Mouse (Mus musculus) liver, adult 2 months (tissue): ENCODE results near the gene Fam168b.

Experiments
- CTCF ChIP-seq: fragments of 200-500 bp; IDR thresholded peaks from 2 replicates; pipeline ENCODE4 v1.5.1; 2011; ENCODE audit warnings: low read depth, low read length, control low read depth
- POLR2A ChIP-seq: fragments of 200-500 bp; IDR thresholded peaks from 2 replicates; pipeline ENCODE4 v1.6.1; 2011; ENCODE audit warnings: low read length, control low read depth; ENCODE audit not compliant: insufficient read depth; ENCODE audit errors: extremely low read depth

DNA sequence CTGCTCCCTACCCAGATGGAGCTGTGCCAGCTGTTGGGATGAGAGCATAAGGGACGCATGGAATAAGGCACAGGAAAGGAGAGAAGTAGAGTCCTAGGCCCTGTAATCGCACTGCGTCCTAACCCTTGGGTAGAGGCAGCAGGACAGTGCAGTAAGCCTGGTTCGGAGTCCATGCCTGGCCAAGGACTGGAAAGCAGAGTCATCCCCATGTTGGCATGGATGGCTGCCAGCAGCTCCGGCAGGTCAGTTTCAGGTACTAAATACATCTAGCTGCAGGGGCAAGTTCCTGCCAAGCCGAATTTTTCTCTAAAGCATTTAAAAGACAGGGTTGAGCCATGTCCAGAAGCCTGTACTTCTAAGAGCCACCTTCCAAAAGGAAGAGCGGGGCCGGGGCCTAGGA is 34.4 kb downstream of the Fam168b start:
- no peak for TF ChIP-seq POLR2A
- TF ChIP-seq CTCF: no peak
